Mouse (Mus musculus) liver, embryonic 14.5 days (tissue): ENCODE results near the gene Actb. TPM values are rescaled to one million over a fixed set of nuclear protein-coding genes. Genes with fewer than 3 reads are reported as not detected.
A peak's percentile ranks its signal among the peaks of the same experiment; 100 is the strongest.

ENCODE experiments used
- ATAC-seq: fragments of 200-750 bp; cut with Nextera tagmentation; 2 replicates; pipeline ENCODE4 v1.8.0; 2017; ENCODE audit warnings: moderate number of reproducible peaks, mild to moderate bottlenecking, moderate library complexity; ENCODE audit not compliant: insufficient read depth
- DNase-seq, 3 experiments: peaks; one replicate each; pipeline ENCODE4 v3.0.0-alpha.2; 2012 to 2013; ENCODE audit warnings: low read depth in 3 of 3, low spot score in 3 of 3
- H3K27ac ChIP-seq: fragments of 300-500 bp; sonication (generic); 2 replicates; pipeline ENCODE4 v1.5.1; 2014; ENCODE audit warnings: moderate library complexity, mild to moderate bottlenecking, control low read depth, inconsistent platforms
- H3K27me3 ChIP-seq: fragments of 300-500 bp; sonication (generic); 2 replicates; pipeline ENCODE4 v1.6.1; 2014; ENCODE audit warnings: mild to moderate bottlenecking, low read length, moderate library complexity; ENCODE audit not compliant: control insufficient read depth, insufficient read depth
- H3K36me3 ChIP-seq: fragments of 300-500 bp; sonication (generic); replicated peaks from 2 replicates; pipeline ENCODE4 v1.6.1; 2014; ENCODE audit warnings: low read depth; ENCODE audit not compliant: control insufficient read depth, insufficient read depth
- H3K4me1 ChIP-seq, 2 experiments: fragments of 200-500 bp in 1 of 2; fragments of 300-500 bp in 1 of 2; sonication (generic) in 1 of 2; replicated peaks; 2 replicates each; pipeline ENCODE4 v1.6.1; 2012 to 2014; ENCODE audit warnings: antibody characterized with exemption in 1 of 2, inconsistent platforms in 1 of 2, low read length in 1 of 2; ENCODE audit not compliant: control insufficient read depth in 2 of 2, insufficient read depth in 2 of 2
- H3K4me2 ChIP-seq: fragments of 300-500 bp; sonication (generic); 2 replicates; pipeline ENCODE4 v1.6.1; 2014; ENCODE audit warnings: low read depth, mild to moderate bottlenecking, control low read depth, moderate library complexity
- H3K4me3 ChIP-seq, 2 experiments: fragments of 200-500 bp in 1 of 2; fragments of 300-500 bp in 1 of 2; sonication (generic) in 1 of 2; 2 replicates each; pipeline ENCODE4 v1.5.1; 2012 to 2014; ENCODE audit warnings: low read depth in 2 of 2, low read length in 2 of 2, mild to moderate bottlenecking in 2 of 2, control low read depth in 1 of 2, inconsistent platforms in 1 of 2, moderate library complexity in 1 of 2; ENCODE audit not compliant: insufficient read depth in 1 of 2
- H3K9ac ChIP-seq: fragments of 300-500 bp; sonication (generic); replicated peaks from 2 replicates; pipeline ENCODE4 v1.6.1; 2014; ENCODE audit warnings: mild to moderate bottlenecking, control low read depth, moderate library complexity
- H3K9me3 ChIP-seq: fragments of 300-500 bp; sonication (generic); 2 replicates; pipeline ENCODE4 v1.6.1; 2016; ENCODE audit warnings: low read length, mixed read lengths; ENCODE audit not compliant: control insufficient read depth
- CTCF ChIP-seq: IDR thresholded peaks from 2 replicates; pipeline ENCODE4 v1.5.1; 2016; ENCODE audit warnings: antibody characterized with exemption, low read depth, control low read depth
- EP300 ChIP-seq: IDR thresholded peaks from 2 replicates; pipeline ENCODE4 v1.6.1; 2016; ENCODE audit warnings: antibody characterized with exemption, low read depth
- WGBS: fragments of 180-500 bp; shearing (Covaris S2); extraction: QIAGEN DNeasy Blood & Tissue Kit; methylation state at CpG from one replicate; pipeline ENCODE4 v1.1.7; 2014; ENCODE audit not compliant: insufficient replicate concordance; 5-methylcytosine and 5-hydroxymethylcytosine counted together
- polyA plus RNA-seq, 2 experiments: library from polyadenylated mRNA; depleted of rRNA in 1 of 2; stranded (reverse) in 1 of 2; unstranded in 1 of 2; fragments of >200 nt; fragmentation: Nextera tagmentation in 1 of 2; extraction: Ambion mirVana in 1 of 2; gene quantifications; 2 replicates each; pipeline versions ENCODE4 v1.2.1 to v1.2.3; 2012 to 2014

The Actb gene
- 776 and 920 TPM in 2 replicates for polyA plus RNA-seq (2012; rRNA removed)
- polyA plus RNA-seq (2014; fragmentation: Nextera tagmentation; extraction: Ambion mirVana), result 7,259 and 7,802 TPM in 2 replicates

- TF ChIP-seq CTCF, result peak; percentile 47
- TF ChIP-seq EP300, result peak; percentile 52
- Histone ChIP-seq H3K9ac (peak within 1 kb of the TSS; percentile 98), H3K27me3 (no peaks in the 10 kb centered on the region), H3K36me3 (peaks cover 40% of the 10 kb centered on the region), H3K9me3 (no peaks in the 10 kb centered on the region), H3K4me2 (peak within 1 kb of the TSS; percentile 85), H3K27ac (peak within 1 kb of the TSS; percentile 91), H3K4me1 (peaks cover 32 to 43% of the 10 kb centered on the region in 2 experiments), H3K4me3 (peak within 1 kb of the TSS; percentile 75 to 97)
- peak; percentile 59 for ATAC-seq
- DNase-seq, result peak; percentile 83 to 87 (median 85)
- WGBS, result under 1% methylated on average over 41 of the region's 41 CpGs
These were observed at the start of gene Actb for GRCm38 (mm10) chr5:142906532-142907047. Gene Actb, minus strand, starts transcription at chr5:142906754.

- DNase-seq (no peak), ATAC-seq (no peak)
- H3K36me3 ChIP-seq, result no peaks in the 10 kb centered on the region
- no peak for TF ChIP-seq CTCF
- TF ChIP-seq EP300, result no peak
- no peaks in the 10 kb centered on the region for H3K9me3 ChIP-seq
- 69% methylated on average over 3 of the region's 3 CpGs for WGBS
- no peaks in the 10 kb centered on the region for H3K27me3 ChIP-seq
- H3K27ac ChIP-seq, result no peak overlapping the region
- no peak overlapping the region for H3K4me2 ChIP-seq
- no peaks in the 10 kb centered on the region for H3K4me1 ChIP-seq
- no peak overlapping the region for H3K4me3 ChIP-seq
- no peak overlapping the region for H3K9ac ChIP-seq
These were observed 47.1 kb upstream of the Actb start for GRCm38 (mm10) chr5:142953641-142954040.

GRCm38 (mm10) chr5:142950405-142950804 lies 43.9 kb upstream of the Actb start:
- no peaks in the 10 kb centered on the region for H3K27me3 ChIP-seq
- no peak for DNase-seq

GRCm38 (mm10) chr5:142949580-142949979 lies 43.0 kb upstream of the Actb start:
- H3K36me3 ChIP-seq, result no peaks in the 10 kb centered on the region
- no peak overlapping the region for H3K4me2 ChIP-seq
- 29% methylated on average over 6 of the region's 6 CpGs for WGBS
- TF ChIP-seq EP300 (no peak), CTCF (no peak)
- H3K27ac ChIP-seq, result no peak overlapping the region
- H3K9me3 ChIP-seq, result no peaks in the 10 kb centered on the region
- H3K9ac ChIP-seq, result no peak overlapping the region
- DNase-seq, result no peak
- H3K27me3 ChIP-seq, result no peaks in the 10 kb centered on the region
- no peak for ATAC-seq
- H3K4me3 ChIP-seq, result no peak overlapping the region
- H3K4me1 ChIP-seq, result peaks cover 0 to 2% of the 10 kb centered on the region in 2 experiments; a peak in 1 of 4 replicates

More at GRCm38 (mm10) chr5:142950405-142950804, 43.9 kb upstream of the Actb start:
- TF ChIP-seq EP300 (no peak), CTCF (no peak)
- no peak for ATAC-seq
- 66% methylated on average over 6 of the region's 6 CpGs for WGBS
- no peak overlapping the region for H3K4me2 ChIP-seq
- H3K27ac ChIP-seq, result no peak overlapping the region
- H3K9ac ChIP-seq, result no peak overlapping the region
- H3K36me3 ChIP-seq, result no peaks in the 10 kb centered on the region
- H3K9me3 ChIP-seq, result no peaks in the 10 kb centered on the region
- H3K4me1 ChIP-seq, result peaks cover 0 to 2% of the 10 kb centered on the region in 2 experiments; a peak in 1 of 4 replicates
- H3K4me3 ChIP-seq, result no peak overlapping the region

GRCm38 (mm10) chr5:142947460-142947859 lies 40.9 kb upstream of the Actb start:
- H3K4me2 ChIP-seq, result no peak overlapping the region
- H3K9ac ChIP-seq, result no peak overlapping the region
- no peaks in the 10 kb centered on the region for H3K27me3 ChIP-seq
- ATAC-seq (peak; percentile 55), DNase-seq (no peak)
- H3K9me3 ChIP-seq, result no peaks in the 10 kb centered on the region
- H3K4me3 ChIP-seq, result no peak overlapping the region
- no peaks in the 10 kb centered on the region for H3K36me3 ChIP-seq
- peaks cover 0 to 2% of the 10 kb centered on the region in 2 experiments; a peak in 1 of 4 replicates for H3K4me1 ChIP-seq
- TF ChIP-seq EP300 (no peak), CTCF (no peak)
- WGBS, result 64% methylated on average over 7 of the region's 7 CpGs
- H3K27ac ChIP-seq, result no peak overlapping the region
